Mouse (Mus musculus) cerebellum, adult 18-20 months (tissue): ENCODE data around the gene Nudt9.
"Not testable (repeated sequence)": the region's sequence is repeated elsewhere in the genome, so short reads cannot be mapped to it uniquely, and the experiment has no call there.

Experiments used
- DNase-seq, 2 experiments: peaks; one replicate each; pipeline ENCODE4 v3.0.0; 2021

Gene Nudt9

DNA sequence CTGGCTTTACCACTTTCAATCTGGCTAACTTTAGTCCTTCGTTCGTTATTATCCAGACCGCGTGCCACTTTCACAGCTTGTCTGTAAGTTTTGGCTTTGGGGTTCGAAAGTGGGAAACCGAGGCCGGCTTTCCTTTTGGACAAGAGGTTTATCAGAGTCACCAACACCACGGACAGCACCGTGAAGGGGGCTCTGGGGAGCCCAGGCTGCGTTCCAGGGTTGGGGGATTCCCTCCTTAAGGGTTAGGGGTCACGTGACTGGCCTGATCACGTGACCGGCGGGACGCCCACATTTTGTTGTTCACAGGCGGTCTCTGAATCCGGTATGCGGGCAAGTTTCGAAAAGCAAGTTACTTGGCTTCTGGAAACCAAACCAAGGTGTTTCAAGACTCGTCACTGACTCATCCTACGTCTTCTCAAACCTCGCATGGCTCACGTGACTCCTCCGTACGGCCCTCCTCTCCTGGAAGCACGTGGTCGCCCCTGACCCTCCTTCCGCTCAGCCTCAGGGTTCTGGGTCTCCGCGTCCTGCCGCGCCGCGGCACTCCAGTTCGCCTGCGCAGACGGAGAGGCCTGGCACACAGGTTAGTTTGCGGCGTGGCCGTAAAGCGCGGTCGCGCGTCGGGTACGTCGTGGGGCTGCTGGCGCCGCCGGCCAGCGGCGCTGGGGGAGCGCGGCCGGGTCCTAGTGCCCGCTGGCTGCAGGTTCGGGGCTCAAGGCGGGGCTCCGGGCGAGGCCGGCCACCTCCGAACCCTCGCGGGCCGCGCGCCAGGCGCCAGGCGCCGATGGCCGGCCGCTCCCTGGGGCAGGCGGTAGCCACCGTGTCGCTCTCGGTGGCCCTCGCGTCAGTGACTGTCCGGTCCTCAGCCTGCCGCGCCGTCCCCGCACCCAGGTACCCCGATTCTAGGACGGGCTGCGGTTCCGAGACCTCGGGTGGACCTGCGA, at the start of gene Nudt9:
Gene Nudt9 (plus strand): TSS at position 51 of the 944 bp plus-strand sequence.
- peak; percentile 96 to 98 for DNase-seq

DNA sequence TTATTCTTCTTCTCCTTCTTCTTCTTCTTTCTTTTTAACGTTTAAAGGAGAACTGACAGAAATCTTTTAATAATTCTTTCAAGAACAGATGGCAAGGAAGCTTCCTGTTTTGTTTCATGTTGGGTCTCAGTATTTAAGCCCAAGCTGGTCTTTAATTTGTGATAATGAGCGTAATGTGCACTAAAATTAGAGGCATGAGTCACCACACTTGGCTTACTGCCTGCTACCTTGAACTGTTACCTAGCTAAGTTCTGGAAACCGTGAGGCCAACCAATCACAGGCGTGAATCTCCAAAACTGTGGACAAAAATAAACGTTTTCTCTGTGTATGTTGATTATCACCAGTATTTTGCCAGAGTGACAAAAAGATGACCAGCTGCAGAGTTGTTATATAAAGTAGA, 47.4 kb upstream of the Nudt9 start:
- peak; percentile 68 to 73 for DNase-seq

DNA sequence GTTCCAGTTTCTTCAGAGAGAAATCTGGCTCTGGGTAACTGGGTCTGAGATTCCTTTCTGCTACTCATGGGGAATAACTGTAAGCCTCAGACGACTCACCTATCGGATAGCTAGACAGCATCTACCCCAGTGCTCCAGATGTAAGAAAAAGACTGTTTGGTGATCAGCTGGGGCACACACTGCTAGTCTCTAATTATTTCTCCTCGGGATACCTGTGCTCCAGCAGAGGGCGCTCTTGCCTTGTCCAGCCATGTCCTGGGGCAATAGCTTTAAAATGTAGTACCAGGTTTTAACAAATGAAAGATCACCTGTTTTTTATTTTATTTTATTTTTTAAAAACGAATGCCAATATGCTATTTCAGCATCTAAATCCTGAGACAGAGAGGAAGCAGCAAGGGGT, 46.4 kb upstream of the Nudt9 start:
- peak; percentile 82 to 89 for DNase-seq

DNA sequence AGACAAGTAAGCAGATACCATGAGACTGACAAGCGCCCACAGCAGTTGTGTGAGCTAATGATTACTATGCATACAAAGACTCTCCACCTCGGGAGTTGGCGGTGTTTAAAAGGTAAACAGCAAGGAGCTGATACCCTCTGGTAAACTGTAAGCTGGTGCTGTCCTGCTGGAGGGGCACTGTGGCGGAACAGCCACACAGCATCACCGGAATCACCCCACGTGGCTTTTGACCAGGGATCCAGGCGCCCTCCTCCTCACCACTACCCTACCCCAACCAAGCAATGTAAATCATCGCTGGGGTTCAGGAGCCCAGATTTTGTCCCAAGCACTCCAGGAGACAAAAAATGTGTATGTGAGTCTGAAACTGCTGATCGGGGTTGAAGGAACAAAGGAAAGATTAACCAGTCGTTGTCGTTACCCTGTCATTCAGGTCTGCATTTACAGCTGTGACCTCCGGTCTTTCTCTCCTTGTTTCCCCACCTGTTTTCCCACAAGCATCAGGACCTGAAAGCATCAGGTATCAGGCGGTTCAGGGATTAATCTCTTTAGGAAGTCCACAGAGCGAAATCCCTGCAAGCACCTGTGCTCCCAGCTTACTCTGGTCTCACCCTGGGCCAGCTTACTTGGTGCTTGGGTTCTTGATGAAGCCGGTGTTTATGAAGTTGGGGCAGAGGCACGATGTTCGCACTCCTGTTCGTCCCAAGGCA, 43.4 kb upstream of the Nudt9 start:
- no peak for DNase-seq

DNA sequence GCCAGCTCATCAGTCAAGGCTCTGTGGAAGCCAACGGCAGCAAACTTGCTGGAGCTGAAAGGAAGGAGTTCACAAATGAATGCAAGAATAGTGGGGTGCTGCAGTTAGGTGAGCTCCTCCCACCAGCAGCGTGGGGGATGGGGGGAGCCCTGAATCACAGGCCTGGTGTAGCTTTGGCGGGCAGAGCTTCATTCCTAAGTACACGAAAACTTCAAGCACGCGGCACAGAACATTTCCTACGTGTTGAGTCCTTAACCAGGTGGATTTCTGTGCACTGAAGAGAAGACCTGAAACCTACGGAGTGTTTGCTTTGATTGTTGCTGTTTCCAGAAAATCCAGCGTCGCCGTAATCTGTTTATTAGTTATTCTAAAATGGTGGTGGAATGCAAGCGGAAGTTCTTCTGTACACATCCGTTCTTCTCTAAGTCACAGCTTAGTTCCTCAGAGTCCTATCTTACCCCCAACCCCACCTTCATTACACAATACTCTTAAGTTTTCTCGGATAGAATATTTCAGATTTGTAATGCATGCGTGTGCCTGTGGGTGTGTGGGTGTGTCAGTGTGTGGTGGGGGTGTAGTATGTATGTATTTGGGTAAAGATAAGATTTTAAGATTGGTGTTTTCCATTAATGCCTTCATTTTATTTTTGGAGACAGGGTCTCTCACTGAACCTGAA, 42.7 kb upstream of the Nudt9 start:
- no peak for DNase-seq

DNA sequence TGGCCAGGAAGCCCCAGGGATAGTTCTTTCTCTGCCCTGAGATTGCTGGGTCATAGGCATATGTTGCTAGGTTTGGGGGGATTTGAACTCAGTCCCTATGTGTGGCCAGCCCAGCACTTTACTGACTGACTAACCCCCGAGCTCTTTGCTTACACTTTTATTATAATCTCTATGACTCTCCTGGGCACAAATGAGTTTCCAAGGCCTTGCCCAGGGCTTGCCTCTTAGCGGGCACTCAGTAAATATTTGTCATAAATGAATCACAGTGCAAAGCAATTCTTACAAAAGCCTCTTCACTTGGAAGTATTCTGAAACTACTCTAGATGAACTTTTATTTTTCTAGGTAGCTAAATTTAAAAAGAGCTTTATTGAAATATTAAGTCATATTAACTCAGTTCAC, 42.2 kb upstream of the Nudt9 start:
- no peak for DNase-seq

DNA sequence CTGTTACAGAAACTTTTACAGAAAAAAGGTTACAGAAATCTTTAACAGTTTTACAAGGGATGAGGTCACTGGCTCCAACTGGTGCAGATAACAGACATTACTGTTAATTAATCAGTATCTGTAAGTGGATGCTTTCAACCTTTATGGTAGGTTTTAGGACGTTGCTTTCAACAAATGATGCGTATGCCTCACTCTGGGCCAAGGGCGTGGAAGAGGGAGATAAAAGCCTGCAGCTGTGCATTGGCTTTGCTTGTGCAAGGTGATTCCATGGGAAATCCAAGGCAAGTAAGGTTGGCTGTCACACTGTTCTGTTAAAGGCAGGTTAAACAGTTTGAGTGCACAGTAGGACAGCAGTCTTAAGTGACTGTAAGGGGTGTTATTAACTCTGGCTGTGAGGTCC, 39.3 kb upstream of the Nudt9 start:
- DNase-seq, result no peak

DNA sequence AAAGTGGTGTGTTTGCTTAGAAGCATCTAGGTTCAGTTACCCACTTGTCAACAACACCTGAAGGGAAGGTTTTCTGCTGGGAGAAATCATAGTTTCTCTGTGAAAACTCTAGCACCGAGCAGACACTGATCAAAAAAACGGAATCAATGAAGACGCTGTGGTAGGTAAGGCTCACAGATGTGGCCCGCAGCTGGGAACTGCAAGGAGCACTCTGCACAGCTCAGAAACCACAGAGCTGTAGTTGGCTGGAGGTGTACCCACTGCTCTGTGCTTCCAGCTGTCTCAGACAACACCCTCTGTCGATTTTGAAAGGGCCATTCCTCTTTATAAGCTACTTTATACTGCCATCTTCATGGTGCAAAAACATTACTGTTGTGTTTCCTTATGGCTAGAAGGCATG, 38.3 kb upstream of the Nudt9 start:
- DNase-seq, result no peak

DNA sequence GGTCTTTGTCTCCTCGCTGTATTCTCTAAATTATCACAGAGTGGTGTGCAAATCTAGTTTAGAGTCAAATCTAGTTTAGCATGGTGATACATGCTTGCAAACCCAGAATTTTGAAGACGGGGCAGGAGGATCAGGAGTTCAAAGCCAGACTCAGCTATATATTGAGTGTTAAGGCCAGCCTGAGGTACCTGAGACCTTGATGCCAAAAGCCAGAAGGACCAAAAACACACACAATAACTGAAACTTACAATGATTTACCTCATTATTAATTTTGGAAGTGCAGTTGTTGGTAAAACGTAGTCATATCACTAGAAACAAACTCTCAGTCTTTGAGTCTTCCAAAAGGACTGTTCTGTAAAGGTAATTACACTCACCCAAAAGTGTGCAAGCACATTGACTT, 36.7 kb upstream of the Nudt9 start:
- no peak for DNase-seq

DNA sequence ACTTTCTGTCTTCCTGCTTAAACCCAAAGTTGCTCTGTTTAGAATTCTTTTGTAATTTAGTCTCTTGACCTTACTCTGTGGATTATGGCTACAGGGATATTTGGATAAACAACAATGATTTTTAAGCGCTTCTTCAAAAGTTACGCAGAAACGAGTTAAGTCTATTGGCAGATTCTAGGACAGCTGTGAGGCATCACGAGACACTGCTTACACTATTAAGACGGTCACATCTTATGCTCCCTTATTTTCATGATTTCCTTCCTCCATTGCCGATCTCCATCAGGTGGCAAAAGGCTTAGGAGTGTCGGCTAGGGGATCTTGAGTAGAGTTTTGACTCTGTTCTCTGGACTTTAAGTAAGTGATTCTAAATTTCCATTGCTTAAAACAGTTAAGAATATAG, 35.8 kb upstream of the Nudt9 start:
- no peak for DNase-seq

DNA sequence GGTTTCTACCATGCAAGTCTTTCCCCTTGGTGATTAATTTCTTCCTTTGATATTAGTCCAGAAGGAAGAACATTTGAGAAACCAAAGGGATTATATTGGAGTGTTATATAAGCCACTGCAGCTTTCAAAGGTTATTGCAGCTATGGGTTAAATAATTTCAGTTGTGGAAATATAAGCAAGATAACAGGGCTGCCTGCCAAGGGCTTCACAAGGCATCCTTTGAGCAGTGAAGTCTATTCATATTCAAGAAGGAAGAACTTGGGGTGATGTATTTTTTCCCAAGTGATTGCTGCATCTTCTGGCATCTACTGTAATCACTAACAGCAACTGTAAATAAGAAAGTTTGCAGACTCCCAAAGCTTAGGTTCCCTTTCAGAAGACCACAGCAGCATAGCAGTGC, 34.7 kb upstream of the Nudt9 start:
- no peak for DNase-seq

DNA sequence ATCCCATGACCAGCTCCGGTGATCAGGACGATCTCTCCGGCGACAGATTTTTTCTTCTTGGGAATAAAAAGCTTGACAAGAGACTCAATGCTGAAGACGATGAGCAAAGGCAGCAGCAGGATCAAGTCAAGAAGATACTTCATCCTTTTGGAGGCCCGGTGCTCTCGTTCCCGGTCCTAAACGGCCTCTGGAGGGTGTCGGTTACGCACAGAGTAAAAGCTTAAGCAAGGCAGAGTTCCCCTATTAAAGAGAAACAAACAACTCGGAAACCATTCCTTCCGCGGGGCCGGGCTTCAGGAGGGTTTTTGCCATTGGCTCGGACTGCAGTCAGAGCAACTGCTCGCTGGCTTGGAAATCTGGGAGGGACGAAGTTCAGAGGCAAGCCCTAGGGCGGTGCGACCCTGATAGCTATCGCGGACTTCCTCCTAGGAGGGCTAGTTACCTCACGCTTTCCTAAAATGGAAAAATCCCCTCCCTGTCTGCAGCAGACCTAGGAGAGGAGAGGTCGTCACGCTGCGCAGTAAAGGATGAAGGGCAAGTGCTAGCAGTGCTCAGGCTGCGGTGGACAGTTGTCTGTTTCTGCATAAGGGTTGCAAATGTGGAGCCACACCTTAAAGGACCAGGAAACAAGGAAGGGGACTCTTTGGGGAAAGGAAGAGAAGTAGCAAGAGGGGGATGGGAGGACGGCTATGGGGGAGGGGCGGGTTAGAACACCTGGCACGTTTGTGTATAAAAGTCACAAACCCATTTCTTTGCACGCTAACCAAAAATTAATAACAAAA, 24.3 kb upstream of the Nudt9 start, which contains the start of gene Hsd17b11:
Gene Hsd17b11 (minus strand): TSS at position 323 of the 782 bp plus-strand sequence.
- peak; percentile 66 to 71 for DNase-seq

DNA sequence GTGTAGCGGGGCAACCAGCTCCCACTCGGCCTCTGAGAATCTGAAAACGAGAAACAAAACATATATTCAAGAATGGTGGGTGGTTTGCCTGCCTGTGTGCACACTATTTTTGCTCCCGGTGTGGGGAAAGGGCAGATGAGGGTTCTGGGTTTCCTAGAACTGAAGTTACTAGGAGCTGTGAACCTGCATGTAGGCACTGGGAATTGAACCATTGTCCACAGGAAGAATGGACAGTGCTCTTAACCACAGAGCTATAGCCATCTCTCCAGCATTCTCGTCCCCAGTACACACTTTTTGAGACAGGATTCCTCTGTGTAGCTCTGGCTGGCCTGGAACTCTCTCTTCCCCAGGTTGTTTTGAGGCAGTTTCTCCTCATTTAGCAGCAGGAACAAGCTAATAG, 23.5 kb upstream of the Nudt9 start:
- no peak for DNase-seq

DNA sequence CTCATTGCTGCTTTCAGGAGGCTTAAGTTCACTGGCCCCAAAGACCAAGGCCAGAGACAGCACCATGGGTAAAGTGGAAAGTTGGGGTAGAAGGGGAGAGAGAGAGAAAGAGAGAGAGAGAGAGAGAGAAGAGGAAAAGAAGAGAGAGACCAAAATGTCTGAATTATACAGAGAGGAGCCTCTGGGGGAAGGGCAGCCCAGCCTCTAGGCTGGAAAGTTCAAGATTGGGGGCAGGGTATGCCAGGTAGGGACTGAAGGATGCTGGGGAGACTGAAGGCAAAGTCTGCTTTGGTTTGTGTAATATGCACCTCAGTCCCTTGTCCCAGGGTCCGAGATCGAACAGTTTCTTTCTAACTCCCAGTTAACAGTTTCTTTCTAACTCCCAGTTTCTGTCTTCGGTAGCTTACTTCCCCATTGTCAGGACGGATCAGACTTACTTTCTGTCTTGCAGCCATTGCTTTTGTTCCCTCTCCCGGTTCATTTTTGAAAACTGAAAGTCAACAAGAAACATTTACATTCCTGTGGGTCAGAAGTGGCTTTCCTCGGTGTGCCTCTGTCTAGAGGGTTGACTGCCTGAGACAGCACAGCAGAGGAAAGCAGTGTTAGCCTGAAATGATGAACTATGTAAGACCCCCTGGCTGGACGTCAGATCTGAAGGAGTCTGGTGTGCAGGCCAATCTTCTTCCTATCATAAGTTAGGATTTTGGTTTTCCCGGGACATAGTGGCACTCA, 22.7 kb upstream of the Nudt9 start:
- no peak for DNase-seq

DNA sequence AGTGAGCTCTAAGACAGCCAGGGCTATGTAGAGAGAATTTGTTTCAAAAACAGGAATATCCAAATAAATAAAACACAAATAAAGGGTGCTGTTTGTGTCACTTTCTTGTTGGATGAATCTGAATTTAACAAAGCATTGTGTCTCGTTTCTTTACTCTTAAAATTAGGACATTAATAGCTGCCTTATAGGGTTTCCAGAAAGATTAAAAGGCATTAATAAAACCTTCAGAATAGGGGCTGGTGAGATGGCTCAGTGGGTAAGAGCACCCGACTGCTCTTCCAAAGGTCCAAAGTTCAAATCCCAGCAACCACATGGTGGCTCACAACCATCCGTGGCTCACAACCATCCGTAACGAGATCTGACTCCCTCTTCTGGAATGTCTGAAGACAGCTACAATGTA, 21.9 kb upstream of the Nudt9 start:
- not testable (repeated sequence) for DNase-seq

DNA sequence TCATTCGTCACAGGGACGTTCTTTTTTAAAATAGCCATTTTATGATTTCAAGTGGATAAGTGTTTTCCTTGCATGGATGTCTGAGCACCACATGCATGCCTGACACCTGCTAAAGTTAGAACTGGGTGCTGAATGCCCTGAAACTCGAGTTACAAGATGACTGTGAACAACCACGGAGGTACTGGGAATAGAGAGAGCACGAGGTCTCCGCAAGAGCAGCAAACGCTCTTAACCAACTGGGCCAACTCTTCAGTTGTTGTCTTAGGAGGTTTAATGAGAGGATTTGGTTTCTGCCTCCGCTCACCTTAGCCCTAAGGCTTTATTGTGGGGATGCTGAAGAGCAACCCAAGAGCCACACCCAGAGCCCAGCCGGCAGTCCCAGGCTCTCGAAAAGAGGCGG, 21.3 kb upstream of the Nudt9 start:
- no peak for DNase-seq

DNA sequence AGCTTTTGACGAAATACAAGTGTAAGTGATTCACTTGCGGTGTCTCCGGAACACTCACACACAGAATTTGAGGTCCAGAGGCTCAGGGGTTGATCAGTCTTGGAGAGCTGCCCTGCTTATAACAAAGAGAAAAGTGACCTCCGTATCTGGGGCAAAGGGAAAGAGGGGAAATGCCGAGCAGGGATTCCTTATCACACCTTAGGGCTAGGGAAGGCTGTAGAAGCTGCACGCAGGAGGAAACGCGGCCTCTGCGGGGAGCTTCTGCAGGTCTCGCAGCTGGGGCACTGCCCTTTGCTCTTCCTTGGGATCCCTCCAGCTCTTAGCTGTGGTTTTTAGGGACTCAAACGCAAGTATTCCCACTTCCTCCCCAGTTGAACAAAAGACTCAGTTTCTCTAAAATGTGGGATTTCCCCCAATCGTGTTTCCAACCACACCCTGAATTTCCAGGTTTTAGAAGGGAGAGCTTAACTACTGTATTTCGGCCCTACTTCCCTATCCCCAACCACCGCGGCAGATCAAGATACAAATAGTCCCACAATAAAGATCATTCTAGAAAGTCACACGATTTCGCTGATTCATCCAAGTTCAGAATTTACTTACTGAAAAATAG, 20.8 kb upstream of the Nudt9 start:
- DNase-seq, result no peak

DNA sequence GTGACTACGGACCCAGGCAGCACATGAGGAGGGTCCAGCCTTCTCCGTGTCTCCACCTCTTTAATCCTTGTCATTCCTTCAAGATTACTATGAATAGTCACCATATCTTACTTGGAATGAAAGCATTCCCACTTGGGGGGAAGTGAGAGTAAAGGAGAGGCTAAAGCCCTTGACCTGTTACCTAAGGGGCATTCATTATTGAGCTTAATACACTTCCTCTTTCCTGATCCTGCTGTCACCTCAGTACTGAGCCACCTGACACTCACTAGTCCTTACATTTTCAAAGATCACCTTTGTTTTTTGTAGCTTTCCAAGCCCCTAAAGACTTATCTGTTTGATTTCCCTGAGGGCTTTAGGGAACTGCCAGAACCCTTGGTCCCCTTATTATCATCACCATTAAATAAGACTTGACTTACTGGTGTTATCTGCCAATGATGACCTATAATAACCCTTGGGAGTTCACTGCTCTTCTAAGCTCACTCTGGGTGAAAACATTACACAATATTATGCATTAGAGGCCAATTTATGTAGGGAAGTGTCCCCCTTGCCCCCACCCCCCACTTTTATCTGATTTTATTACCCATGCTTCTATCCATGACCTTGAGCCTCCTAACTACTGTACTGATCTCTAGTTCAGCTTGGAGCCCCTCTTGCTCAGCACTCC, 13.5 kb upstream of the Nudt9 start:
- DNase-seq, result no peak

DNA sequence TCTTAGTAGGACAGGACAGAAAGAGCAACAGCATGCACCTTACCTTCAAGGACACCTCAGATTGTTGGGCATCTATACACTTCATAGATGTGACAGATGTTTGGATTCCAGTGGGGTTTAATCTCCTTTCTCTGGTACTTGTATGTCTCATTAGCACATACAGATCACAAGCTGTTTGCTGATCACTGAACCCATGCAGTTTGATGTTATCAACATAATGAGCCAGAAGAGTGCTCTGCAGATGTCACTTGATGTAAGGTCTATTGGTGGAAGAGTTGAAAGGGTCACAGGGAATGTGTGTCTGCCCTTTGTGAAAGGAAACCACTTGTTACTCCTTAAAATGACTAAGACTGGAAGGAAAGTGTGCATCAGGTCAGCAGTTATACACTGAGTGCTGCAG, 11.0 kb upstream of the Nudt9 start:
- DNase-seq, result no peak

DNA sequence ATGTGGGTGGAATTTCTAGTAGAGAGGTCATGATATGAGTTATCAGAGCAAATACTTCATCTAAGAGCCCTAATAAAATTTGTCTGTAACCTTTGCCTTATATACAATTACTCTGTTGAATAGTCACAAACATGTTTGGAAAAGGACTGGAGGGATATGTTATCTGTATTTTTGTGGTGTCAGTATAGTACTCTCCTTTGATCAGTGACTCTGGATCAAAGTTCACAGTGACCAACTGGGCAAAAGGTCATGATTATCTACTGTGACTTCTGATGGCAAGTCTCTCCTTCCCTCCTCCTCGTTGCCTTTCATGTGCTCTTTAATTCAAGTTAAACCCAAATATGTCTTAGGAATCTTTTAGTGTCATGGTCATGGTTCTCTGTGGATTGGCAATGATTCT, 10.3 kb upstream of the Nudt9 start:
- no peak for DNase-seq

DNA sequence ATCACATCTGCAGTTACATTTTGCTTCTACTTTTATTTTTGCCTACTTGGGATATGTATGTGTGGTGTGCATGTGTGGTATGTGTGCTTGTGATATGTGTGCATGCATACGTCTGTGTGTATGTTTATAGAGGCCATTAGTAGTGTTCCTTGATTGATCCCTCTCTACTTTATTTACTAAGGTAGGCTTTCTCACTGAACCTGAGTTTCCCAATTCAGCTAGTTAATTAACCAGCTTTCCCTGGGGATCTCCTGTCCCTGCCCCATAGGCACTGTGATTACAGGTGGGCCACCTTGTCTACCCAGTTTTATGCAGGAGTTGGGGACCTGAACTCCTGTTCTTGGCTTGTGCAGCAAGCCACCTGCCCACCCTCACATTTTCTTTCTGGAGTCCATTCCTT, 9.4 kb upstream of the Nudt9 start:
- DNase-seq, result no peak
